Mouse (Mus musculus): ENCODE data around the gene Havcr2.

DNA sequence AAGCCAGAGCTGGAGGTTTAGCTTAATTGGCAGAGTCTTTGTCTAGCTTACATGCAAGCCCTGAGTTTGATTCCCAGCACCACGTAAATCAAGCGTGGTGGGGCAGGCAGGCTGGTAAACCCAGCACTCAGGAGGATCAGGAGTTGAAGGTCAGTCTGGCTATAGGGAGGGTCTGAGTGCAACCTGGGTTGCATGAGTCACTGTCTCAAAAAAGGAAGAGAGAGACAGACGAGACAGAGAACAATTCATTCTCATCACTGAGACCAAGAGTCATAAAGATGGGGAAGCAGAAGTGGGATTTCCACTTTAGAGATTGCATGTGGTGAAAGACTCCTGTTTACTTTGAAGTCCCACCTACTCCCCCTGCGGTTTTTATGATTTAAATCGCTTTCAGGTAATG is 6.6 kb downstream of the Havcr2 start:
- no peak for TF ChIP-seq CTCF (IDR thresholded peaks at IDR 0.05; ENCODE audit: control insufficient read depth, insufficient read depth, insufficient replicate concordance, low read depth, low read length)
- TF ChIP-seq POLR2A (IDR thresholded peaks at IDR 0.05; ENCODE audit: control insufficient read depth, low read depth, low read length): no peak

All from testis, adult 2 months (tissue).